Mouse (Mus musculus): Measurements from ENCODE around the gene Syp.
A peak's percentile ranks its signal among the peaks of the same experiment; 100 is the strongest.

The Syp gene

DNA sequence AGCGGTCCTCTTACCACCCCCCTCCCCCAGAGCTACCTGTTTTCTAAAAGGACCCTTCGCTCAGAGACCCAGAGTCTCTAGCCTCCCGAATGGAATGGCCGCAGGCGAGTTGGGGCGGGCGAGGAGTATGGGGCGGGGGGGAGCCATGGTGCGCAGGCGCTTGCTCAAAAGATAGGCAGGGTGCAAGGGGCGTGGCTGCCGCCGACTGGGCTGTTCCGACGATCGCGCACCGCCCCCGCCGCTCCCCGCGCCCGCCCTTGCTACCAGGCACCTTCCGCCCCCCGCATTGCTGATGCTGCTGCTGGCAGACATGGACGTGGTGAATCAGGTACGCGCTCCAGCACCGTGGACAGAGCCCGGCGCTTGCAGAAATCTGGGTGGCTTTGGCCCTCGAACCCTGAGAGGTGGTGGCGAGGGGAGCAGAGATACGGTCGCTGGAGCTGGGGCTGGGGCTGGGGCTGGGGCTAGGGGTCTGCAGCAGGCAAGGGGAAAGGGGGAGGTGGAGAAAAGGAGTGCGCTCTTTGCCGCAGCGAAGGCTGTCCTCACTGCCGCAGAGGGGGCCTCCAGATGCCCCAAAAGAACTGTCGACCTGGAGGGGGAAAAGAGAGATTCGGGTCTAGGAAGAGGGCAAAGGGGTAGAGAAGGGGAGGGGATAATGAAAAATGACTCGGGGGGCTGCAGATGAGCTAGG is at the start of gene Syp:
Gene Syp (plus strand): TSS at position 71 of the 691 bp plus-strand sequence.
- no peak for DNase-seq (ENCODE audit: extremely low read depth, insufficient read length, low spot score)

GRCm38 (mm10) chrX:7595371-7595770 is 42.9 kb upstream of the Syp start:
- DNase-seq (ENCODE audit: extremely low read depth, insufficient read length, low spot score) = no peak

DNA sequence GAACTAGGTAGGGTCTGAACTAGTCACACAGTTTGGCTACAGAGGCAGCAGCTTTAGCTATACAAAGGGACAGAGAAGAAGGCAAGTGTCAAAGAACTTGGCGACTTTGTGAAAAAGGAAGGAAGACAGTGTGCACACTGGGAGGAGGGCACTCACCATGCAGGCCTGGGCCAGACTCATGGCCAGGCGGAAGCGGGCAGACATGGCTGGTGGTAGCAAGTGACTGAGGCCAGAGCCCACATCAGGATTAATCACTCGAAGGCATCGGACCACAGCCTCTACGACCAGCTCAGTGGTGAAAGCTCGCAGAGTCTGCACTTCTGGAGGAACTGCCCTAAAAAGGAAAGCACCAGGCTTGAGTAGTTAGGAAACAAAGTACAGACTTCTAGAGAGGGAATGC is 34.3 kb upstream of the Syp start:
- no peak for DNase-seq (ENCODE audit: extremely low read depth, insufficient read length, low spot score)

DNA sequence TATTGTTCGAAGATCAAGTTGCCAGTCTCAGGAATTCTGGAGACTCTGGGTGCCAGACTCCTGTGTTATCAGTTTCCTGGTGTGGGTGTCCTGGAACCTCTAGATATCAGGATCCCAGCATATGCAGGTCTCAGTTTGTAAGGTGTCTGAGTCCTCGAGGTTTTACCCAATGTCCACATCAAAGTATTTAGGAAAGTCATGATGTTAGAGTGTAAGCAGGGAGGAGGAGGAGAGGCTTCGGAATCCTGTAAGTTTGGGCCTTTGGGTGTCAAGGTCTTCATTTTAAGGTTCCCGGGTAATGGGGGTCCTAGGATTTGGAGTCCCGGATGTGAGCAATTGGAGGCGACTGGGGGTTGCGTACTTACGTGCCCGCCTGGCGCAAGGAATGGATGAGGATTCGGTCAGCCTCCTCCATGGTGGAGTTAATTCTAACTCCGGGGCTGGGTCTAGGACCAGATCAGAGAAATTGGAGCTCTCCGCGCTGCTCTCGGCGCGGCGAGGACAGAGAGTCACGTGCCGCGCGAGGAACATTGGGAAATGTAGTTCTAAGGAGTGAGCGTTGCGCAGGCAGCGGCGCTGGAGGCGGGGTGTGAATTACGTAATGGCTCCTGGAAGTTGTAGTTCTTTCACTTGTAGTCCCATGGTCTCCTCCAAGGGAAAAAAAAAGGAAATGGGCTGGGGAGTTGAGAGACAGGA is 33.2 kb upstream of the Syp start, which contains the start of gene Ccdc22:
Gene Ccdc22 (minus strand): TSS at position 639 of the 696 bp plus-strand sequence.
- DNase-seq (ENCODE audit: extremely low read depth, insufficient read length, low spot score) = peak; percentile 86

DNA sequence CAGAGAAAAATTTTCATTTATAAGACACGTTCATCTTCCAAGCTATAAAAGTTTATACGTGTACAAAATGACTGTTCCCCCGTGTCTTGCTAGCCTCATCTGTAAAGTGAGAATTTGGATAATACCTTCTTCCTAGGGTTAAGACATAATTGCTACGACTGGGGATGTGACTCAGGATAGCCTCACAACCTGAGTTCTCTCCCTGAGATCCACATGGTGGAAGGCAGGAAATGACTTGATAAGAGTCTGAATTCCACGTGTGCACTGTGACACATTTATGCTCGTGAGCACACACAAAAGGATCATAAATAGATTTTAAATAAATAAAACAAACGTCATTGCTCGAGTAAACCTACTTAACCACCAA is 32.7 kb upstream of the Syp start:
- DNase-seq (ENCODE audit: extremely low read depth, insufficient read length, low spot score) = no peak

- DNase-seq (ENCODE audit: extremely low read depth, insufficient read length, low spot score) = no peak
These were observed 31.5 kb upstream of the Syp start, which contains the start of gene Cacna1f for GRCm38 (mm10) chrX:7606783-7607182. Gene Cacna1f (plus strand): TSS chrX:7607083.

GRCm38 (mm10) chrX:7610035-7610434 is 28.2 kb upstream of the Syp start:
- no peak for DNase-seq (ENCODE audit: extremely low read depth, insufficient read length, low spot score)

DNA sequence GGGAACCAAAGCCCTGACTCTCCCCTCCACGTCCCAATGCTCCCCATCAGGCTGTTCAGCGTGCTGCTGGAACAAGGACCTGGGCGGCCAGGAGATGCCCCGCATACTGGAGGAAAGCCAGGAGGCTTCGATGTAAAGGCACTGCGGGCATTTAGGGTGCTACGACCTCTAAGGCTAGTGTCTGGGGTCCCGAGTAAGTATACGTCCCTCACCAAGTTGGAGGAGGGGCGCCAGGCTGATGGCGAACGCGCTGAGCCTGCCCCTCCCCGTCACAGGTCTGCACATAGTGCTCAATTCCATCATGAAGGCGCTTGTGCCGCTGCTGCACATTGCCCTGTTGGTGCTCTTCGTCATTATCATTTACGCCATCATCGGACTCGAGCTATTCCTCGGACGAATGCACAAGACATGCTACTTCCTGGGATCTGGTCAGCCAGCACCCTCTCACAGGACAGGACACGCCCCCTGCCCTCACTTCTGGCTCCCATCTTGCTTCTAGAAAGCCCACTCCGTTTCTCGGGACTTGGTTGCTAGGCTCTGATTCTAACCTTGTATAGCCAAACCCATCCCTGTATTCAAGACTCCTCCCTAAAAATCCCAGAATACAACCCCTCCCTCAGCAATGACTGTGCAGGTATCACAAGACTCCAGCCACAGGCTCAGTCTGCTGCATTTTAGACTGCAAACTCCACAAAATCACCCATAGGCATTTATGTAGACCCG is 27.6 kb upstream of the Syp start:
- DNase-seq (ENCODE audit: extremely low read depth, insufficient read length, low spot score) = no peak

DNA sequence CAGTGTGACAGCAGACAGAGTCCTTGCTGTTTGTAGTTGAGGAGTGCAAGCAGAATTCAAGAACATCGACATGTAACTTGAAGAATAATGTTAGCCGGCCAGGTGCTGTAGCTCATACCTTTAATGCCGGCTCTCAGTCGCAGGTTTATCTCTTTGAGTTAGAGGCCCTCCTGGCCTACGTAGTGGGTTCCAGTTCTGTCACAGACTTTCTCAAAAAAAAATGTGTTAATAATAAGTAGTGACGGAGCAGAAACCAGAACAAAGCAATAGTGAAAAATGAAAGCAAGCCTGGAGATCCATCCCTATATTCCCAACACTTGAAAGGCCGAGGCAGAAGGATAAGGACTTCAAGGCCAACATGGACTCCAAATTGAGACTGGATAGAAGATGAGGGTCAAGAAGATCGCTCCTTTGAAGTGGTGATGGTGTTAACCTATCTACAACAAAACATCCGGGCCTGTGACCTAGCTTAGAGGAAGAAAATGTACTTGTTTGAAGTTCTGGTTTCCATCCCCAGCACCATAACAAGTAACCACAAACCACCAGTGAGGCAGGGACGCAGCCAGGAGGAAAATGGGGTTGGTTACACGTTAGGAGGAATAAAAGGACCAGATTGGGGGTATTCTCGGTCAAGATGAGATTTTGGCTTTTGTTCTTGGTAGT is 20.3 kb upstream of the Syp start:
- no peak for DNase-seq (ENCODE audit: extremely low read depth, insufficient read length, low spot score)

- no peak for DNase-seq (ENCODE audit: extremely low read depth, insufficient read length, low spot score)
These were observed 5.7 kb upstream of the Syp start for GRCm38 (mm10) chrX:7632560-7632959.

DNA sequence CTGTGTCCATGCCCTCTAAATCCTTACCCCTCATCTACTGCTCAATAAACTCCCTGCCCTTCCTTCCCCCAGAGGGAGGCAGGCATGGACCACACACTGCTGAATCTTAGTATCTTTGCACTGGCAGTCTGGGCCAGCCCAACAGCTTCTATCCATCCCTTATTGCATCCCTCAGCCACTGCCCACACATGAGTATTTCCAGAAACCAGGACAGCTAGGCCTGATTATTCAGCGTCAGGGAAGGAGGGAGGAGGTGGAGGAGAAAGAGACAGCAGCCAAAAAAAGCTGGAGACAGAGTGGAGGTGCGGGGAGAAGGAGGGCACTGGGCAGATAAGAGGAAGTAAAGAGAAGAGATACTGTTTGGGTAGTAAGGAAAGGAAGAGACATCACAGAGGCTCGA is 3.2 kb upstream of the Syp start:
- DNase-seq (ENCODE audit: extremely low read depth, insufficient read length, low spot score) = no peak

- DNase-seq (ENCODE audit: extremely low read depth, insufficient read length, low spot score) = no peak
These were observed 1.5 kb downstream of the Syp start for GRCm38 (mm10) chrX:7639536-7640325.

- DNase-seq (ENCODE audit: extremely low read depth, insufficient read length, low spot score) = no peak
These were observed 2.5 kb downstream of the Syp start for GRCm38 (mm10) chrX:7640785-7641184.

- peak; percentile 41 for DNase-seq (ENCODE audit: extremely low read depth, insufficient read length, low spot score)
These were observed 7.1 kb downstream of the Syp start for GRCm38 (mm10) chrX:7645349-7645748.

- DNase-seq (ENCODE audit: extremely low read depth, insufficient read length, low spot score) = peak; percentile 82
These were observed 10.5 kb downstream of the Syp start for GRCm38 (mm10) chrX:7648671-7649304.

DNA sequence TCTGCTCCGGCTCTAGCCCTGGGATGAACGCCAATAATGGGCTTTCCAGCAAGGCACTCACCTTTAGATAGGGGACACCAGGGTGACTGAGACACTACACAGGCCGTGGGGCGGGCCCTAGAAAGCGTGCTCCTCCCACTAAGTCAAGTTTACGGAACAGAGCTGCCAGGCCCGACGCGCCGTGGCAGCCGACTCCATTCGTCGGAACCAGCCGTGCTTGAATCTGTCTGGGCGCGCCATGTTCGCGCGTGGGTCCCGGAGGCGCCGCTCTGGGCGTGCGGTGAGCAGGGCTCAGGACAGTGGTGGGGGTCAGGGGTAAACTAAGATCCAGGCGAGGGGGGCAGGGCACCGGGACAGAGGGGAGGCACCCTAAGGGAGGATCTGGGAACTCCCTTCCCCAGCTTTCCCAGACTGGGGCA is 19.0 kb downstream of the Syp start, which contains the start of gene Prickle3:
Gene Prickle3 (plus strand): TSS at position 40 of the 419 bp plus-strand sequence.
- peak; percentile 63 for DNase-seq (ENCODE audit: extremely low read depth, insufficient read length, low spot score)

GRCm38 (mm10) chrX:7658031-7658784 is 19.9 kb downstream of the Syp start:
- peak; percentile 77 for DNase-seq (ENCODE audit: extremely low read depth, insufficient read length, low spot score)

GRCm38 (mm10) chrX:7658785-7659589 is 20.7 kb downstream of the Syp start:
- no peak for DNase-seq (ENCODE audit: extremely low read depth, insufficient read length, low spot score)

Data from 3134 (cell line).